Mouse (Mus musculus) T-cell, adult 2 months (primary cell): ENCODE data around the gene Immp2l.

ENCODE experiments used
- DNase-seq: peaks from one replicate; pipeline ENCODE4 v3.0.0; 2022; ENCODE audit warnings: low spot score

Gene Immp2l

GRCm38 (mm10) chr12:41185060-41185459, 161.2 kb downstream of the Immp2l start:
- DNase-seq: no peak

- DNase-seq: no peak
These were observed 161.6 kb downstream of the Immp2l start for GRCm38 (mm10) chr12:41185509-41185908.

GRCm38 (mm10) chr12:41192829-41193228, 168.9 kb downstream of the Immp2l start:
- DNase-seq: no peak

GRCm38 (mm10) chr12:41196374-41196773, 172.5 kb downstream of the Immp2l start:
- no peak for DNase-seq

GRCm38 (mm10) chr12:41215186-41215585, 191.3 kb downstream of the Immp2l start:
- DNase-seq: no peak

- no peak for DNase-seq
These were observed 198.0 kb downstream of the Immp2l start for GRCm38 (mm10) chr12:41221893-41222292.

- DNase-seq: no peak
These were observed 199.8 kb downstream of the Immp2l start for GRCm38 (mm10) chr12:41223686-41224085.

- DNase-seq: no peak
These were observed 200.6 kb downstream of the Immp2l start for GRCm38 (mm10) chr12:41224538-41224937.

- DNase-seq: no peak
These were observed 208.1 kb downstream of the Immp2l start for GRCm38 (mm10) chr12:41231966-41232365.

- DNase-seq: no peak
These were observed 214.0 kb downstream of the Immp2l start for GRCm38 (mm10) chr12:41237880-41238279.

- DNase-seq: no peak
These were observed 217.3 kb downstream of the Immp2l start for GRCm38 (mm10) chr12:41241221-41241620.

- no peak for DNase-seq
These were observed 224.4 kb downstream of the Immp2l start for GRCm38 (mm10) chr12:41248254-41248653.

GRCm38 (mm10) chr12:41250123-41250522, 226.2 kb downstream of the Immp2l start:
- DNase-seq: no peak

GRCm38 (mm10) chr12:41257905-41258304, 234.0 kb downstream of the Immp2l start:
- no peak for DNase-seq

GRCm38 (mm10) chr12:41259608-41260007, 235.7 kb downstream of the Immp2l start:
- DNase-seq: no peak

- no peak for DNase-seq
These were observed 250.2 kb downstream of the Immp2l start for GRCm38 (mm10) chr12:41274136-41274535.

- DNase-seq: no peak
These were observed 251.5 kb downstream of the Immp2l start for GRCm38 (mm10) chr12:41275361-41275760.

- DNase-seq: no peak
These were observed 254.0 kb downstream of the Immp2l start for GRCm38 (mm10) chr12:41277896-41278295.

GRCm38 (mm10) chr12:41289047-41289446, 265.2 kb downstream of the Immp2l start:
- no peak for DNase-seq

- no peak for DNase-seq
These were observed 283.1 kb downstream of the Immp2l start for GRCm38 (mm10) chr12:41307015-41307414.

- no peak for DNase-seq
These were observed 285.1 kb downstream of the Immp2l start for GRCm38 (mm10) chr12:41308726-41309680.

- no peak for DNase-seq
These were observed 289.5 kb downstream of the Immp2l start for GRCm38 (mm10) chr12:41313391-41313790.

GRCm38 (mm10) chr12:41314811-41315461, 291.0 kb downstream of the Immp2l start:
- DNase-seq: no peak
